Mouse (Mus musculus) neural tube, embryonic 11.5 days (tissue): ENCODE measurements around the gene Mcpt4. TPM values are rescaled to one million over a fixed set of nuclear protein-coding genes. Genes with fewer than 3 reads are reported as not detected.
"Not testable (repeated sequence)": the region's sequence is repeated elsewhere in the genome, so short reads cannot be mapped to it uniquely, and the experiment has no call there.

Experiments
- ATAC-seq: fragments of 200-750 bp; cut with Nextera tagmentation; 2 replicates; pipeline ENCODE4 v1.8.0; 2017; ENCODE audit warnings: moderate number of reproducible peaks, mild to moderate bottlenecking, moderate TSS enrichment, moderate library complexity; ENCODE audit not compliant: insufficient read depth, low FRiP score, low TSS enrichment
- DNase-seq: peaks from one replicate; pipeline ENCODE4 v3.0.0-alpha.2; 2015; ENCODE audit warnings: low spot score
- H3K27ac ChIP-seq: fragments of 300-500 bp; sonication (generic); 2 replicates; pipeline ENCODE4 v1.5.1; 2014; ENCODE audit warnings: low read depth, mild to moderate bottlenecking, low read length
- H3K27me3 ChIP-seq: fragments of 300-500 bp; sonication (generic); 2 replicates; pipeline ENCODE4 v1.6.1; 2014; ENCODE audit warnings: mild to moderate bottlenecking, low read length, mixed read lengths; ENCODE audit not compliant: control insufficient read depth, insufficient read depth
- H3K36me3 ChIP-seq: fragments of 300-500 bp; sonication (generic); 2 replicates; pipeline ENCODE4 v1.6.1; 2014; ENCODE audit warnings: mild to moderate bottlenecking, low read length, moderate library complexity, mixed read lengths; ENCODE audit not compliant: control insufficient read depth, insufficient read depth
- H3K4me1 ChIP-seq: fragments of 300-500 bp; sonication (generic); 2 replicates; pipeline ENCODE4 v1.6.1; 2014; ENCODE audit warnings: low read length, mixed read lengths; ENCODE audit not compliant: control insufficient read depth, insufficient read depth
- H3K4me2 ChIP-seq: fragments of 300-500 bp; sonication (generic); 2 replicates; pipeline ENCODE4 v1.6.1; 2014; ENCODE audit warnings: low read depth, mild to moderate bottlenecking, moderate library complexity
- H3K4me3 ChIP-seq: fragments of 300-500 bp; sonication (generic); 2 replicates; pipeline ENCODE4 v1.5.1; 2014; ENCODE audit warnings: low read depth, low read length
- H3K9ac ChIP-seq: fragments of 300-500 bp; sonication (generic); 2 replicates; pipeline ENCODE4 v1.6.1; 2014; ENCODE audit warnings: mild to moderate bottlenecking, low read length
- H3K9me3 ChIP-seq: fragments of 300-500 bp; sonication (generic); 2 replicates; pipeline ENCODE4 v1.6.1; 2016; ENCODE audit warnings: low read length; ENCODE audit not compliant: control insufficient read depth
- WGBS: fragments of 180-500 bp; shearing (Covaris S2); extraction: QIAGEN DNeasy Blood & Tissue Kit; methylation state at CpG from one replicate; pipeline ENCODE4 v1.1.7; 2014; 5-methylcytosine and 5-hydroxymethylcytosine counted together
- polyA plus RNA-seq: library from polyadenylated mRNA; unstranded; fragments of >200 nt; fragmentation: Nextera tagmentation; extraction: Ambion mirVana; gene quantifications from 2 replicates; pipeline ENCODE4 v1.2.1, GENCODE M21; 2014

Gene Mcpt4
- polyA plus RNA-seq: not detected in 2 replicates

DNA sequence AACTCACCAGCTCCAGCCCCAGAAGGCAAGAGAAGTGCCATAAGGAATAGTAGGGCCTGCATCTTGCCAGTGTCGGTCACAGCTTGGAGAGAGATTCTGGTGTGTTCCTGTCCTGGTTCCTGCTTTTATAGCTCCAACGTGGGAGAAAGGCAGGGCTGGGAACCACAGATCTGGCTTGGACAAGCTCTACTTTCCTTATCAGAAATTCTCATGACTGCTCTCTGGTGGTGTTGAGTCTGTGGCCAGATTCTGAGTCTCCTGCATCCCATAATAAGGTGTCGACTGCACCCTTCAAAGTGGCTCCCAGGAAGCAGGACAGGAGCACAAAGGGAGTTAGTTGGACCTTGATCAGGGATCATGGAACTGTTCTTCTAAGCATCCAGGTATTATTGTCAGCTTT lies at the start of gene Mcpt4:
Mcpt4 (minus strand) TSS at position 101 of the 400 bp plus-strand sequence.
- not testable (repeated sequence) for H3K36me3 ChIP-seq, H3K9ac ChIP-seq, H3K27ac ChIP-seq, H3K9me3 ChIP-seq, H3K4me1 ChIP-seq, H3K4me2 ChIP-seq, ATAC-seq, H3K27me3 ChIP-seq, DNase-seq, H3K4me3 ChIP-seq
- WGBS: 81% methylated on average over 3 of the region's 3 CpGs

DNA sequence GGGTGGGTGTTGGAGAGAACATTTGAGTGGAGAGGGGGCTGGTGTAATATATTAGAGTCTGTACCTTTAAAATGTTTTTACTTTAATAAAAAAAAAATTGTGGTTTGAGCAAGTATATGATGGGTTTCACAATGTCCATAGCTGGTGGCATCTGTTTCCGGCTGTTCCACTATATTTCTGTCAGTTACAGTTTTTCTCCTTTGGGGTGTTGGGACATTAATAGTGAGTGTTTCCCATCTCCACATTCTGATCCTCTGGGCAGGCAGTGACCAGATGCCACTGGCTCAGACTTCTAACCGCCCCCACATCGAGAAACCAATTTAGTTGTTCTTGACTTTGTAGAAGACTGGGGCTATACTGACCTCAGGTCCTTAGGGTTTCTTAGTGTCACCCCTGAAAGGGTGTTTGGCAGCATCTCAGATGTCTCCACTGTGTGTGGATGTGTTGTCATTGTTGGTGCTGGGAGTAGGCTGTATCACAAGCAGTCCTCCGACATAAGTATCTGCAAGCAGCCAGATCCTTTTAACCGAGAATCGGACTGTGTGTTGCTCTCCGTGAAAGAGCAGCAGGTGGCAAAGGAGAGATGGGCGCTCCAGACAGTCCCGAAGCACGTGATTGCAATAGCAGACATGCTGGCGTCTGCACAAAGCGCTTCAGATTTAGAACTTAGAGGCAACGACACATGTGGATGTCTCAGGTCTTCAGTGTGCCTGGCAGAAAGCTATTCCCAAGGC lies 43.5 kb upstream of the Mcpt4 start:
- no peaks in the 10 kb centered on the region for H3K4me1 ChIP-seq
- H3K4me2 ChIP-seq: no peak overlapping the region
- DNase-seq (no peak), ATAC-seq (no peak)
- WGBS: 74% methylated on average over 13 of the region's 13 CpGs
- H3K36me3 ChIP-seq: no peaks in the 10 kb centered on the region
- H3K9ac ChIP-seq: no peak overlapping the region
- H3K27me3 ChIP-seq: no peaks in the 10 kb centered on the region
- H3K4me3 ChIP-seq: no peak overlapping the region
- no peak overlapping the region for H3K27ac ChIP-seq
- no peaks in the 10 kb centered on the region for H3K9me3 ChIP-seq

DNA sequence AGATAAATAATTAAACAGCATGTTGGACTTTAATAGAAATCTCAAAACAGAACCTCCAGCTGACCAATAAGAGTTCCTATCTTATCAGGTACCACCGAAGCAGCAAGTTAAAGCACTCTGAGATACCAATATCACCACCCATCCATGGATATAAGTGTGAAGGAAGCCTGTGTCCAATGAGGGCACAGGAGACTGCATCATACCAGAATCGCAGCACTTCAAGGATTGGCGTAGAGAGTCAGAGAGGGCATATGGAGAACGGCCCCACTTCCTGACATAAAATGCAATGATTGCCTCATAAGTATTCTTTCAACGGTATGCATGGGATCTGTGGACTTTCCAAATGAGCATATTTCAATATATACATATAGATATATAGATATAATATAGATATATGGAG lies 42.9 kb upstream of the Mcpt4 start:
- DNase-seq (no peak), ATAC-seq (no peak)
- no peak overlapping the region for H3K27ac ChIP-seq
- no peak overlapping the region for H3K9ac ChIP-seq
- WGBS: 90% methylated on average over 5 of the region's 5 CpGs
- H3K4me2 ChIP-seq: no peak overlapping the region
- no peaks in the 10 kb centered on the region for H3K36me3 ChIP-seq
- no peaks in the 10 kb centered on the region for H3K4me1 ChIP-seq
- H3K27me3 ChIP-seq: no peaks in the 10 kb centered on the region
- H3K9me3 ChIP-seq: no peaks in the 10 kb centered on the region
- no peak overlapping the region for H3K4me3 ChIP-seq

DNA sequence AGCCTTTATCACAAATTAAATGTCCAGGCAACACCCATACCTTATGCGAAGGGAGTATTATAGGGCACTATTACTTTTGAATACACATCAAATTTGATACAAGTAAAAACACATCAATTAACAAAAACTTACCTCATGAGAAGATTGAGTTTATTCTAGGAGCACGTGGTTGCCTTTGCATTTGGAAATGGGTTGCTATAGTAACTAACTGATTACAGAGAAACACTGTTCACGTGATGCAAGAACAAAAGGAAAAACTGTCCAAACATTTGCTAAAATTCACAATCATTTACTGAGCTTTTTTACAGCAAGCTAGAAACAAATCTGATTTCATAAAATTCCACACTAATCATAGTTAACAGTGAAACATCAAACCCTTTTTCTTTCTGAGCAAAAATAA lies 41.3 kb upstream of the Mcpt4 start:
- WGBS: 81% methylated on average over 3 of the region's 3 CpGs

DNA sequence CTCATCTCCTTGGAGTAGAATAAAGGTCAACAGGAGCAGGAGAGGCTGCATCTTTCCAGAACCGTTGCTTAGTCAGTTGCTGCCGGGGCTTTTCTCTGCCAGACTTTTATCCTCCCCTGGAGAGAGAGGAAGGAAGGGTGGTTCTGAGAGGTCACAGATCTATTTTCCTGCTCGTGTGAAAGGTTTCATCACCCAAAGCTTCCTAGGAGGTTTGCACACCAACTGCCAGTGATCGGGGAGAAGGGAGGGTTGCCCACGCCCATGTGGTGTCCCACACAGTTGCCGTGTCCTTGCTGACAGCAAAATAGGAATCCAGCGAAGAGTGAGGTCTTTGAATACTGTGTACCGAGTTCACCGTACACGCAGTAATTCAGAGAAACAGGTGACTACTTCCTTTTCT lies 40.3 kb upstream of the Mcpt4 start, which contains the start of gene Ctsg:
Ctsg (minus strand) TSS at position 189 of the 400 bp plus-strand sequence.
- H3K27me3 ChIP-seq: no peaks in the 10 kb centered on the region
- no peak for DNase-seq
- H3K4me1 ChIP-seq: no peaks in the 10 kb centered on the region
- H3K4me2 ChIP-seq: no peak within 1 kb of the TSS
- H3K9ac ChIP-seq: no peak within 1 kb of the TSS
- no peaks in the 10 kb centered on the region for H3K36me3 ChIP-seq
- H3K27ac ChIP-seq: no peak within 1 kb of the TSS
- no peak for ATAC-seq
- H3K9me3 ChIP-seq: no peaks in the 10 kb centered on the region
- H3K4me3 ChIP-seq: no peak within 1 kb of the TSS
- WGBS: 81% methylated on average over 10 of the region's 10 CpGs

More for the DNA sequence above, 41.3 kb upstream of the Mcpt4 start:
- no peak for ATAC-seq
- Histone ChIP-seq H3K4me3 (no peak overlapping the region), H3K4me1 (no peaks in the 10 kb centered on the region), H3K9me3 (no peaks in the 10 kb centered on the region), H3K9ac (no peak overlapping the region), H3K27me3 (no peaks in the 10 kb centered on the region), H3K27ac (no peak overlapping the region), H3K36me3 (no peaks in the 10 kb centered on the region), H3K4me2 (no peak overlapping the region)
- no peak for DNase-seq

DNA sequence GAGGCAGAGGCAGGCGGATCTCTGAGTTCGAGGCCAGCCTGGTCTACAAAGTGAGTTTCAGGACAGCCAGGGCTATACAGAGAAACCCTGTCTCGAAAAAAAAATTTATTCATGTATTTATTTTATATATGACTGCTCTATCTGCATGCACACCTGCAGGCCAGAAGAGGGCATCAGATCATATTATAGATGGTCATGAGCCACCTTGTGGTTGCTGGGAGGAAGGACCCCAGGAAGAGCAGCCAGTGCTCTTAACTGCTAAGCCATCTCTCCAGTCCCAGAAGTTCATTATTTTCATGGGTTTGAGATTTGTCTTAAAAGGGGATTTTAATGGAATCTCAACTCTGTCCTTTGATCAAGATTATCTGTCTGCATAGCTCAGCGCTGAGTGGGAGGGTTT lies 36.8 kb upstream of the Mcpt4 start:
- H3K9me3 ChIP-seq: no peaks in the 10 kb centered on the region
- H3K36me3 ChIP-seq: no peaks in the 10 kb centered on the region
- DNase-seq (no peak), ATAC-seq (no peak)
- WGBS: 80% methylated on average over 4 of the region's 4 CpGs
- no peaks in the 10 kb centered on the region for H3K4me1 ChIP-seq
- no peak overlapping the region for H3K9ac ChIP-seq
- H3K4me2 ChIP-seq: no peak overlapping the region
- H3K27me3 ChIP-seq: no peaks in the 10 kb centered on the region
- H3K4me3 ChIP-seq: no peak overlapping the region
- no peak overlapping the region for H3K27ac ChIP-seq

DNA sequence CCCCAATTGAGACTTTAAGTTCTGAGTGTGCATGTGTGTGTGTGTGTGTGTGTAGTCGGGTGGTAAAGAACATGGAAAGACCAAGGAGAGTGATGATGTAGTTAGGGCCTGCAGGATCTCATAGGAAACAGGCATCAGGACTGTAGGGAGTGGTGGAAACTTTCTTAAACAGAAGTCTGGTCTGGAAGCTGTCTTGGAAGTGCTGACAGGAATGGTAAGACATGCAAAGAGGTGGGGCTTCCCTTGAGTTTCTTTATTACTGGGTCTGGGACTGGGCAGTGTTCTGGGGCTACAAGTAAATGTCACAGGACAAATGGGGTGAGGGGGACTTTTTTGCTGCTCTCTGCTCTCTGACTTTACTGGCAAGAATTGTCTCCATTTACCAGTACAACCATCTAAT lies 35.5 kb upstream of the Mcpt4 start:
- H3K4me1 ChIP-seq: no peaks in the 10 kb centered on the region
- no peaks in the 10 kb centered on the region for H3K27me3 ChIP-seq
- DNase-seq: no peak
- no peaks in the 10 kb centered on the region for H3K9me3 ChIP-seq
- ATAC-seq: no peak
- WGBS: 76% methylated on average over 1 of the region's 1 CpGs
- no peak overlapping the region for H3K9ac ChIP-seq
- no peak overlapping the region for H3K27ac ChIP-seq
- no peak overlapping the region for H3K4me3 ChIP-seq
- H3K36me3 ChIP-seq: no peaks in the 10 kb centered on the region
- no peak overlapping the region for H3K4me2 ChIP-seq

DNA sequence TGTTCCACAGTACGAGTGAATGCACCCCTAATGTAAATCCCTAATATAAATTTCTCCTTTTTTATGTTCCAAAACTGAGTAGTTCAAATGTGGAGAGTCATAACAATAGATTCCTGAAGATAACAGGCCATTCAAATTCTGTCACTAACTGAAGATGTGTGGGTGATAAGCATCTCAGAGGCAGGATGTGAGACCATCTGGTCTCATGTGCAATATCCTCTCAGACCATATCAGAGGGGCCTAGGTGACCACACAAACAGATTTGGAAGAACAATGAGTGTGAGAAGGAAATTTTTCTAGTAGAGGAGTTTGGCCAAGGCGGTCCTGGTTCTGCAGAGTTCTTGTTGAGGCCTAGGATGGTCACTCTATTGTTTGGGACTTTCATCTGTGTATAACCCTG lies 31.2 kb upstream of the Mcpt4 start:
- H3K9ac ChIP-seq: no peak overlapping the region
- no peaks in the 10 kb centered on the region for H3K4me1 ChIP-seq
- H3K27me3 ChIP-seq: no peaks in the 10 kb centered on the region
- H3K27ac ChIP-seq: no peak overlapping the region
- no peak for DNase-seq
- ATAC-seq: no peak
- H3K4me2 ChIP-seq: no peak overlapping the region
- no peaks in the 10 kb centered on the region for H3K36me3 ChIP-seq
- WGBS: 81% methylated on average over 2 of the region's 2 CpGs
- no peak overlapping the region for H3K4me3 ChIP-seq
- H3K9me3 ChIP-seq: no peaks in the 10 kb centered on the region

DNA sequence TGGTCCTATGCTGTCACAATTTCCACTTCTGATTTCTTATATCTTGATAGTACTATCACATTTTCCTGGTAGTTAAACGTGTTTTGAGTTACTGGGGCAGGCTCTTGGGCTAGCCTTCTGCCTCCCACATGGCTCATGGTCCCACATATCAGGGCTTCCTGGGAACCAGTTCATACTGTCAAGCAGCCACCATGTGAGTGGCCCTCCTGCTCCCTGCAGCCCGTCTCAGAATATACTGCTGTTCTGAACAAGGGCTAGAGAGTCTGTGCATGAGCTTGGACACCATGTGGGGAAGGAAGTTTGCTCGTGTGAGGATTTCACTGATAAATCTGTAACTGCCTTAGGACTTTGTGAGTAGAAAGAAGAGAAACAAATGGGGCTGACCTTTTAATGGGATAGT lies 24.6 kb upstream of the Mcpt4 start:
- no peak overlapping the region for H3K27ac ChIP-seq
- H3K9me3 ChIP-seq: no peaks in the 10 kb centered on the region
- no peak overlapping the region for H3K9ac ChIP-seq
- no peaks in the 10 kb centered on the region for H3K36me3 ChIP-seq
- ATAC-seq (no peak), DNase-seq (no peak)
- H3K4me3 ChIP-seq: no peak overlapping the region
- no peak overlapping the region for H3K4me2 ChIP-seq
- H3K27me3 ChIP-seq: no peaks in the 10 kb centered on the region
- H3K4me1 ChIP-seq: no peaks in the 10 kb centered on the region
- 74% methylated on average over 3 of the region's 3 CpGs for WGBS
